In genomic region chr7:46762601-46763000, GRCm38 (mm10) we compare ENCODE assay signal across 21 mouse cellular contexts. TPM values are rescaled to one million over a fixed set of nuclear protein-coding genes. Genes with fewer than 3 reads are reported as not detected.
"Had no signal": no experiment of that assay in that cellular context is flagged by ENCODE, and none has a peak within 500 bp of the region (broad histone marks: within the 10 kb centered on the region; RNA-seq: fewer than 3 reads in every experiment).

No protein-coding gene starts in this region.

- H3K27ac ChIP-seq: lung, embryonic 15.5 days; macrophage; midbrain, embryonic 13.5 days; midbrain, embryonic 15.5 days; neural tube, embryonic 12.5 days had no signal

- H3K4me2 ChIP-seq: lung, embryonic 15.5 days; midbrain, embryonic 11.5 days; midbrain, embryonic 13.5 days; midbrain, embryonic 15.5 days; neural tube, embryonic 12.5 days had no signal

- H3K4me3 ChIP-seq: lung, embryonic 15.5 days; megakaryocyte, embryonic 14.5 days; midbrain, embryonic 13.5 days; midbrain, embryonic 15.5 days; neural tube, embryonic 12.5 days had no signal

- H3K9ac ChIP-seq: liver, postnatal 0 days; lung, embryonic 15.5 days; midbrain, embryonic 13.5 days; midbrain, embryonic 15.5 days; neural tube, embryonic 12.5 days had no signal

- ATAC-seq: liver, postnatal 0 days; lung, postnatal 0 days; midbrain, embryonic 13.5 days; midbrain, embryonic 15.5 days had no signal

- H3K27me3 ChIP-seq: lung, embryonic 15.5 days; megakaryocyte, embryonic 14.5 days; midbrain, embryonic 13.5 days; midbrain, embryonic 15.5 days; neural tube, embryonic 12.5 days had no signal

- H3K9me3 ChIP-seq: lung, embryonic 15.5 days; megakaryocyte, embryonic 14.5 days; midbrain, embryonic 13.5 days; midbrain, embryonic 15.5 days; neural tube, embryonic 12.5 days had no signal

- DNase-seq: liver, postnatal 0 days; lung, adult 2 months; lung, postnatal 14 days; lung, postnatal 36 days; right cerebral cortex, postnatal 14 days; spleen, adult 18-20 months; thymus, adult 18-20 months; thymus, postnatal 14 days; thymus, postnatal 36 days had no signal

- H3K4me1 ChIP-seq: lung, embryonic 15.5 days; midbrain, embryonic 13.5 days; midbrain, embryonic 15.5 days; neural tube, embryonic 12.5 days had no signal

RNA-seq across cellular contexts. Expression of gene Saa2, which starts 11.0 kb away (rescaled TPM):
- polyA plus RNA-seq: lung, adult 2 months; lung, embryonic 15.5 days; lung, postnatal 0 days; macrophage; midbrain, embryonic 11.5 days; midbrain, embryonic 13.5 days; midbrain, embryonic 15.5 days; midbrain, postnatal 0 days; neural tube, embryonic 12.5 days; neural tube, embryonic 14.5 days; stomach, embryonic 14.5 days; stomach, embryonic 16.5 days had no signal

RNA-seq across cellular contexts. Expression of gene Saa1, which starts 19.8 kb away (rescaled TPM):
- polyA plus RNA-seq: lung, adult 2 months; macrophage; midbrain, embryonic 11.5 days; midbrain, embryonic 13.5 days; neural tube, embryonic 14.5 days had no signal

RNA-seq across cellular contexts. Expression of gene Saa4, which starts 30.2 kb away (rescaled TPM):
- polyA plus RNA-seq: lung, embryonic 15.5 days; lung, postnatal 0 days; macrophage; midbrain, embryonic 11.5 days; midbrain, embryonic 13.5 days; midbrain, embryonic 15.5 days; midbrain, postnatal 0 days; neural tube, embryonic 12.5 days; neural tube, embryonic 14.5 days; stomach, embryonic 14.5 days had no signal
